Mouse (Mus musculus): Measurements from ENCODE around the gene Uxs1. TPM values are rescaled to one million over a fixed set of nuclear protein-coding genes. Genes with fewer than 3 reads are reported as not detected.

Gene Uxs1
- 9.6 and 18.3 TPM in 2 replicates for total RNA-seq (2023)

DNA sequence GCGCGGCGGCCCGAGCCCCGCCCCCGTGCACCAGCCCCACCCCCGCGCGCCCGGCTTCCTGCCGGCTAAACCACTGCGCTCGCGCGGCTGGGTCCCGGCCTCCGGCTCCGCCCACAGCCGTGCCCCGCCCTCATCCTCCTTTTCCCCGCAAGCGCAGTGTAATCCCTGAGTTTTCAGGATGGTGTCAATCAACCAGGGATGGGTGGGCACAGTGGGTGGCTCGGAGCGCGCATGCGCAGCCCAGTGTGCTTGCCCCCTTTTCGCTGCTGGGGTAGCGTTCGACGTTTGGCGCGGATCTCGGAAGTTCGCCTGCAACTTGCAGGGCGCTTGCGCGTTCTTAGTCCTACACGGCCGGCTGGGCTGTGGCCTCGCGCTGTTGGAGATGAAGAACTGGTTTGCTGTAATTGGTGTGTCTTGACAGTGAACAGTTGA is at the start of gene Uxs1:
Uxs1 (minus strand) TSS at position 38 of the 432 bp plus-strand sequence.

DNA sequence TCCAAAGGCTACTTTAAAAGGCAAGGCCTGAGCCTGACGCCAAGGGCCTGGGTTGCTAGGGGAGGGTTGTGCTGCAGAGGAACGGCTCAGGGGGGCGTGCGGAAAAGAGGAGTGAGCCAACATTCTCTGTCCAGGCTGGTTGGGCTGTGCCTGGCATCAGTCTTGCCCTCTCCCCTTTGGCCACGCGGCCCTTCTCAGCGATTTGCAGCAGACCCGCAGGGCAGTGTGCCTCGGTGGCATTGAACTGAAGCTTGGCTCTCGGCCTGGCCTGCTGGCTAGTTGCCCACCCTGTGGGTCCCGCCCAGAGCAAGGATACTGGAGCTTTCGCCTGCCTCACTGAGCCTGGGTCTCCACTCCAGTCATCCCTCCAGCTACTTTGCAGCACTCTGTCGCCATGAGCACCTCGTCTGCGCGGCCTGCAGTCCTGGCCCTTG is 97.1 kb downstream of the Uxs1 start, which contains the start of gene 1500015O10Rik:
1500015O10Rik (plus strand) TSS at position 112 of the 434 bp plus-strand sequence.

Other genes starting within 250 kb of the Uxs1 start
- gene 1500015O10Rik, start 97.2 kb downstream of the Uxs1 start, total RNA-seq (2023): not detected in 2 replicates
- gene Tpp2, start 105.8 kb upstream of the Uxs1 start, total RNA-seq (2023): 48.9 and 58.0 TPM in 2 replicates
- not detected in 2 replicates for gene Mettl21c, start 192.2 kb upstream of the Uxs1 start, total RNA-seq (2023)
- not detected in 2 replicates for gene Gm8251, start 234.1 kb upstream of the Uxs1 start, total RNA-seq (2023)

Measured in neutrophil, adult 65 days (primary cell).